Mouse (Mus musculus): ENCODE results near the gene Obsl1. TPM values are rescaled to one million over a fixed set of nuclear protein-coding genes. Genes with fewer than 3 reads are reported as not detected.

The Obsl1 gene
- polyA plus RNA-seq, 1 experiment from 2014 or later, result 19.6 TPM

DNA sequence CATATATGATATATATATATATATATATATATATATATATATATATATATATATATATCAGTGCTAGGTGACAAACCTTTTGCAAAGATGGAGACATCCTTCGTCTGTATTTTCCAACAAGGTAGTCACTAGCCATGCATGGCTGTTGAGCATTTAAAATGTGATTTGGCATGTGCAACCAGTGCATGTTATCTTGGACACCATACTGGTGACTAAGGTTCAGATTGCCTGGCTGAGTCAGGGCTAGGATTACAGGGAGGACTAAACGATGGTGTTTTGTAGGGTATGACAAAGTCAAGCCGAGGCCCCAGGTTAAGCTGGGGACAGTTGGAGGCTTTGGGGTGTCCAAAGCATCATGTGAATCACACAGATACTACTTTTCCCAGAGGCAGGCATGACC lies 50.8 kb downstream of the Obsl1 start:
- no peaks in the 10 kb centered on the region for H3K36me3 ChIP-seq (ENCODE audit: control insufficient read depth, insufficient read depth)
- H3K9me3 ChIP-seq (ENCODE audit: control insufficient read depth, low read length), result no peaks in the 10 kb centered on the region
- H3K4me1 ChIP-seq (replicated peaks; ENCODE audit: control insufficient read depth, insufficient read depth, low read length), result peaks cover 33% of the 10 kb centered on the region
- no peak for ATAC-seq
- H3K27ac ChIP-seq (ENCODE audit: low read length), result no peak overlapping the region
- no peak overlapping the region for H3K4me2 ChIP-seq (ENCODE audit: low read length)
- no peak overlapping the region for H3K4me3 ChIP-seq (replicated peaks; ENCODE audit: low read length)
- WGBS, result 74% methylated on average over 3 of the region's 3 CpGs
- H3K9ac ChIP-seq (replicated peaks; ENCODE audit: low read depth, low read length), result no peak overlapping the region
- peaks cover 21% of the 10 kb centered on the region for H3K27me3 ChIP-seq (replicated peaks; ENCODE audit: control insufficient read depth, insufficient read depth, low read length)

DNA sequence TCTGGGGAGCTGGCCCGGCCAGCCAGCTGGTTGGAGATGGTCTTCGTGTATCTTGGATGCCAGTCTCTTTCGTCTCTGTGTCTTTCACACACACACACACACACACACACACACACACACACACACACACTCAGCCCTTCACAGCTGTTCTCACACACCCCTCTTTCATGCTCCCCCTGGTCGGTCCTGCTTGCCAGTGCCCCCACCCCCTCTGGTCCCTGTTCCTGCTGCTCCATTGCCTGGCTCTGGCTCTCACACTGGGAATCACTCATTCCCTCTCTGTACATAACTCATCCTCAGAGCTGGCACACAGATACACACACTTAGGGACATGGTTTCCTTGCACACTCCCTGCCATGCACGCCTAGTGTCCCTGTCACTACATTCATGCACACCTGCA lies 54.4 kb downstream of the Obsl1 start:
- Histone ChIP-seq H3K27me3 (replicated peaks; ENCODE audit: control insufficient read depth, insufficient read depth, low read length) (peaks cover 30% of the 10 kb centered on the region), H3K4me2 (ENCODE audit: low read length) (no peak overlapping the region), H3K4me1 (replicated peaks; ENCODE audit: control insufficient read depth, insufficient read depth, low read length) (peaks cover 46% of the 10 kb centered on the region), H3K9me3 (ENCODE audit: control insufficient read depth, low read length) (no peaks in the 10 kb centered on the region), H3K4me3 (replicated peaks; ENCODE audit: low read length) (no peak overlapping the region), H3K36me3 (ENCODE audit: control insufficient read depth, insufficient read depth) (no peaks in the 10 kb centered on the region), H3K9ac (replicated peaks; ENCODE audit: low read depth, low read length) (no peak overlapping the region), H3K27ac (ENCODE audit: low read length) (no peak overlapping the region)
- 55% methylated on average over 5 of the region's 5 CpGs for WGBS
- no peak for ATAC-seq

DNA sequence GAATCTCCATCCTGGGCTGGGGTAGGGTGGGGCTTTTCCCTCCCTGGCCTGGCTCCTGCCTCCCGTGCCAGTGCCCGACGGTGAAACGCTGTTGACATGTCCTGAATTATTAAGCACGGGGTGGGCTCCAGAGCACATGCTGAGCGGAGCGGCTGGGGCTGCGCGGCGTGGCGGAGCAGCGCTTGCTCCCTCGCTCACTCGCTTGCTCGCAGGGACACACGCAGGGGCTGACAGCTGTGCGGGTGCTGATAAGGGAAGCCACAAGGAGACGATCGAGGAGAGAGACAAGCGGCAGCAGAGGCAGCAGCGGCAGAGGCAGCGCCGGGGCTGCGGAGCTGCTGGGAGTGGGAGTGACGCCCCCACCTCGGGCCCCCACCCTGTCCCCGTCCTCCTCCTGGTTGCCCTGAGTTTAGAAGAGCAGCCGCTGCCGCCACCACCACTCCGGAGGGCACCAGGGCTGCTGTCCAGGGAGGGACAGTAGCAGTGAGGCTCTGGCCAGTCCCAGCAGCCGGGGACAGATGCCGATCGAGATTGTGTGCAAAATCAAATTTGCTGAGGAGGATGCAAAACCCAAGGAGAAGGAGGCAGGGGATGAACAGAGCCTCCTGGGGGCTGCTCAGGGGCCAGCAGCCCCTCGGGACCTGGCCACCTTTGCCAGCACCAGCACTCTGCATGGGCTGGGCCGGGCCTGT lies 55.8 kb downstream of the Obsl1 start, which contains the start of gene Asic4:
Asic4 (plus strand) TSS at position 123 of the 692 bp plus-strand sequence.
- peak within 1 kb of the TSS; percentile 46 for H3K4me2 ChIP-seq (ENCODE audit: low read length)
- no peaks in the 10 kb centered on the region for H3K9me3 ChIP-seq (ENCODE audit: control insufficient read depth, low read length)
- H3K27ac ChIP-seq (ENCODE audit: low read length), result no peak within 1 kb of the TSS
- peak within 1 kb of the TSS; percentile 14 for H3K9ac ChIP-seq (replicated peaks; ENCODE audit: low read depth, low read length)
- peak within 1 kb of the TSS; percentile 18 for H3K4me3 ChIP-seq (replicated peaks; ENCODE audit: low read length)
- WGBS, result 3% methylated on average over 34 of the region's 35 CpGs
- peaks cover 52% of the 10 kb centered on the region for H3K4me1 ChIP-seq (replicated peaks; ENCODE audit: control insufficient read depth, insufficient read depth, low read length)
- no peaks in the 10 kb centered on the region for H3K36me3 ChIP-seq (ENCODE audit: control insufficient read depth, insufficient read depth)
- peak; percentile 18; the same call in 1 of the 2 replicates for ATAC-seq
- peaks cover 30% of the 10 kb centered on the region for H3K27me3 ChIP-seq (replicated peaks; ENCODE audit: control insufficient read depth, insufficient read depth, low read length)

DNA sequence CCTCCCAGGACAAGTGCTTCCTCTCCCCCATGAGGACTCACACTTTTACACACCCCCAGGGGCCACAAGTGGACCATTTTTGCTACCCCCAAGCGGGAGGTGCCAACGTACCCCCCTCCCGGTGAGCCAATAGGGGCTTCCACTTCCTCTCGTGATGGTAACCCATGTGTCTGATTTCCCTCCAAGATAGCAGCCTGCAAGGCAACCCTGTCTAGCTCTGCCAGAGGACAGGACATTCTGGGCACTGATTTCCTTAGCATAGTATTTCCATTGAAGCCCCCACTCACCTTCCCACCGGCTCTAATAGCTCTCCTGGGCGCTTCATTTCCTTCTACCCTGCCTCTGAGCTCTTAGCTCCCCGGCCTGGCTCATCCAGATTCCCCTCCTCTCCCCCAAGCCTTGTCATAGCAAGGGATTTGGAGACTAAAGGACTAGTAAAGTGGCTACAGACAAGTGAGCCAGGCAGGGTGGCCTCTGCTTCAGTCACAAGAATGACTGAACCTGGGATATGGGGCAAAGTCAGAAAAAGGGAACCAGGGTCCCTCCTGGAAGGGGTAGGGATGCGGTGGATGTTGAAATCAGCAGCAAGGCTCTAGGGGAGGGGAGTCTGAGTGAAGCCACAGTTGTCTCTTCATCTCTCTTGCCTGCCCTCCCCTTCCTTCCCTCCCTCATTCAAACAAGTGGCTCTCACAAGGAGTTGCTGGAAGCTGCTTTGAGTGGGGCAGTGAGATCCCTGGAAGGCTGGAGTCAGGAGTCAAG lies 56.7 kb downstream of the Obsl1 start:
- H3K27ac ChIP-seq (ENCODE audit: low read length), result no peak overlapping the region

DNA sequence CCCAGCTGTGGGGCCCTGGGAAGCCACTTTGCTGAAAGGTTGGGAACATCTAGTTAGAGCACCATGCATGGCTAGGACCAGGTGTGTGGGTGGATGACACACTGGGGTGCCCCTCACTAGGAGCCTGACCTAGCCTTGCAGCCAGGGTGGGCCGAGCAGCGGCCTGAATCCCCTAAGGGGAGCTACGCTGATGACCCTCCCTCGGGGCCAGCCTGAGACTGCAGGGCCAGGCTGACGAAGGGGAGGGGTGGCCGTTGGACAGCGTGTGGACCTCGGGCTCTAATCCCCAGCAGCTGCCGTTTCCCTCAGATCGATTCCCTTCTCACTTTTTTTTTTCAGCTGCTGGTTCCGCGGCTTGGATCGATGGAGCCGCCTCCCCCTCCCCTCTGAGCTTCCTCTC lies 57.3 kb downstream of the Obsl1 start:
- Histone ChIP-seq H3K27ac (ENCODE audit: low read length) (no peak overlapping the region), H3K36me3 (ENCODE audit: control insufficient read depth, insufficient read depth) (no peaks in the 10 kb centered on the region), H3K4me2 (ENCODE audit: low read length) (no peak overlapping the region), H3K9me3 (ENCODE audit: control insufficient read depth, low read length) (no peaks in the 10 kb centered on the region), H3K9ac (replicated peaks; ENCODE audit: low read depth, low read length) (no peak overlapping the region), H3K4me3 (replicated peaks; ENCODE audit: low read length) (no peak overlapping the region), H3K4me1 (replicated peaks; ENCODE audit: control insufficient read depth, insufficient read depth, low read length) (peaks cover 67% of the 10 kb centered on the region), H3K27me3 (replicated peaks; ENCODE audit: control insufficient read depth, insufficient read depth, low read length) (peaks cover 30% of the 10 kb centered on the region)
- 2% methylated on average over 14 of the region's 14 CpGs for WGBS
- no peak for ATAC-seq

More for the DNA sequence above, 56.7 kb downstream of the Obsl1 start:
- H3K36me3 ChIP-seq (ENCODE audit: control insufficient read depth, insufficient read depth), result no peaks in the 10 kb centered on the region
- H3K4me2 ChIP-seq (ENCODE audit: low read length), result peak overlapping the region; percentile 46
- H3K4me3 ChIP-seq (replicated peaks; ENCODE audit: low read length), result no peak overlapping the region
- ATAC-seq, result no peak
- no peak overlapping the region for H3K9ac ChIP-seq (replicated peaks; ENCODE audit: low read depth, low read length)
- peaks cover 61% of the 10 kb centered on the region for H3K4me1 ChIP-seq (replicated peaks; ENCODE audit: control insufficient read depth, insufficient read depth, low read length)
- no peaks in the 10 kb centered on the region for H3K9me3 ChIP-seq (ENCODE audit: control insufficient read depth, low read length)
- WGBS, result 6% methylated on average over 8 of the region's 8 CpGs
- H3K27me3 ChIP-seq (replicated peaks; ENCODE audit: control insufficient read depth, insufficient read depth, low read length), result peaks cover 30% of the 10 kb centered on the region

DNA sequence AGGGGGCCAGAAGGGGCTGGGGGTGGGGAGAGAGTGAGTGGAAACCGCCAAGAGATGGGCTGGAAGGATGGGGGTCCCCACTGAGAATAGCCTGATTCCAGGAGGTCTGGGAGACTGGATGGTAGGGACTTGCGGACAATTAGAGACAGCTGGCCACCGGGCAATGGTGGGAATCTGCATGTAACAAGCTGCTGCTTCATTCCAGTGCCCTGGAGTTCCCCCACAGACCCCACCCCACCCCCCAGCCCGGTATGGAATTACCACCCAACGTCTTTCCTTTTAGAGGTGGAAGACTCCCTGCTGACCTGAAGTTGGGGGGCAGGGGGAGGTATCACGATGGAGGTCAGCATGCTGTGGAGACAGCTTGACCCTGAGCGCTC lies 58.2 kb downstream of the Obsl1 start:
- Histone ChIP-seq H3K4me2 (ENCODE audit: low read length) (peak overlapping the region; percentile 14), H3K9me3 (ENCODE audit: control insufficient read depth, low read length) (no peaks in the 10 kb centered on the region), H3K27ac (ENCODE audit: low read length) (no peak overlapping the region), H3K36me3 (ENCODE audit: control insufficient read depth, insufficient read depth) (no peaks in the 10 kb centered on the region), H3K4me3 (replicated peaks; ENCODE audit: low read length) (no peak overlapping the region), H3K4me1 (replicated peaks; ENCODE audit: control insufficient read depth, insufficient read depth, low read length) (peaks cover 76% of the 10 kb centered on the region), H3K27me3 (replicated peaks; ENCODE audit: control insufficient read depth, insufficient read depth, low read length) (peaks cover 30% of the 10 kb centered on the region), H3K9ac (replicated peaks; ENCODE audit: low read depth, low read length) (no peak overlapping the region)
- no peak for ATAC-seq
- 3% methylated on average over 7 of the region's 7 CpGs for WGBS

DNA sequence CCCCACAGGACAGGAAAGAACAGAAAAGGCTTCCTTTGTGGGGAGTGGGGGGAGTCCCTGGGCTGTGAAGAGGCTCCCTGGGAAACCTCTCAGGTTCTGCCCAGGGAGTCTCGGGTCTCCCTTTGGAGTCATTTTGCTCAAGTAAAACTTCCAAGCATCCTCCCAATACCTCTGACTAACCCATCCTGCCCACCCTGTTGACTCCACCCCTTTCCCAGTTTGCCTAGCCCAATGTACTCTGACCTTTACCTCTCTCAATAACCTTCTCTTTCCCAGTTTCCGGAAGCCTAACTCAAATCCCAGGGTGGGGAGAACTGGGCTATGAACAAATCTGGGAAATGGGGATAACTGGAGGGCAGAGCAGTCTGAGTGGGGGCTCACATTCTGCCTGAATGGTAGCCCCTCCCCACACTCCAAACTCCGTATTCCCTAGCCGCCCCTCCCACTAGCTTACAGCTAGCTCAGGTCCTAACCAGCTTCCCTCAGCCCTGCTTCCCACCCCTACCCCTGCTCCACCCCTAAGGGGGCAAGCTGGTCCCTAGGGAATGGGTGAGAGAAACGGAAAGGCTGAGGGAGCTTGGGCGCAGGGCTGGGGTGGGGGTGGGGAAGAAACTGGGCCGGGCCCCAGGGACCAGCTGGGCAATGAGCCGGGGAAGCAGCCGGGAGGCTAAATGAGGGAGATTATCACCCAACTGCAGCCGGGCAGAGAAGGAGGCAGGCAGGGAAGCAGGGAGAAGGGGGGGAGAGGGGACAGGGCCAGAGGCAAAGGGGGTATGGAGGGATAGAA lies 58.8 kb downstream of the Obsl1 start:
- ATAC-seq, result peak; percentile 6
- peaks cover 28% of the 10 kb centered on the region for H3K27me3 ChIP-seq (replicated peaks; ENCODE audit: control insufficient read depth, insufficient read depth, low read length)
- H3K27ac ChIP-seq (ENCODE audit: low read length), result no peak overlapping the region
- H3K9me3 ChIP-seq (ENCODE audit: control insufficient read depth, low read length), result no peaks in the 10 kb centered on the region
- no peaks in the 10 kb centered on the region for H3K36me3 ChIP-seq (ENCODE audit: control insufficient read depth, insufficient read depth)
- no peak overlapping the region for H3K9ac ChIP-seq (replicated peaks; ENCODE audit: low read depth, low read length)
- H3K4me3 ChIP-seq (replicated peaks; ENCODE audit: low read length), result no peak overlapping the region
- H3K4me1 ChIP-seq (replicated peaks; ENCODE audit: control insufficient read depth, insufficient read depth, low read length), result peaks cover 82% of the 10 kb centered on the region
- peak overlapping the region; percentile 35 for H3K4me2 ChIP-seq (ENCODE audit: low read length)
- 6% methylated on average over 10 of the region's 10 CpGs for WGBS

DNA sequence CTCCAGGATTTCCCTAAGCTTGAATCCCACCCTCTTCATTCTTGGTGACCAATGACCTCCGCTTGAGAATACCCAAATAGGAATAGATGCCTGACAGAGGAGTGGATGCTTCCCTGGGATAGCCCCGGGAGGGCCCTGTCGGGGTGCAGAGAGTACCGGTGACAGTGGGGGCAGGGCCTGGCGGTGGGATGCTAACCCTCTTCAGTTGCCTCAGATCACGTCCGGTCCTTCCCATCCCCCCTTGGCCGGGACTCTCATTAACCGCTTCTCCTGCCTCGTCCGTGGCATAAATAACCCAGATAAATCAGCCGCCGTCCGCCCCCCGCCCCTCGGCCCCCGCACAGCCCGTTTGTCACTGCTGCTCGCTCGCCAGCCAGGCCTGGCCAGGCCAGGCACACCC lies 59.6 kb downstream of the Obsl1 start:
- no peak overlapping the region for H3K4me3 ChIP-seq (replicated peaks; ENCODE audit: low read length)
- WGBS, result 5% methylated on average over 20 of the region's 20 CpGs
- H3K9ac ChIP-seq (replicated peaks; ENCODE audit: low read depth, low read length), result no peak overlapping the region
- ATAC-seq, result no peak
- H3K4me2 ChIP-seq (ENCODE audit: low read length), result no peak overlapping the region
- no peaks in the 10 kb centered on the region for H3K36me3 ChIP-seq (ENCODE audit: control insufficient read depth, insufficient read depth)
- H3K4me1 ChIP-seq (replicated peaks; ENCODE audit: control insufficient read depth, insufficient read depth, low read length), result peaks cover 86% of the 10 kb centered on the region
- no peak overlapping the region for H3K27ac ChIP-seq (ENCODE audit: low read length)
- peaks cover 23% of the 10 kb centered on the region for H3K27me3 ChIP-seq (replicated peaks; ENCODE audit: control insufficient read depth, insufficient read depth, low read length)
- no peaks in the 10 kb centered on the region for H3K9me3 ChIP-seq (ENCODE audit: control insufficient read depth, low read length)
